Mouse (Mus musculus): ENCODE results near the gene Ttc28. TPM values are rescaled to one million over a fixed set of nuclear protein-coding genes. Genes with fewer than 3 reads are reported as not detected.

Ttc28 gene
- polyA plus RNA-seq, 1 experiment, result 6.8 TPM

DNA sequence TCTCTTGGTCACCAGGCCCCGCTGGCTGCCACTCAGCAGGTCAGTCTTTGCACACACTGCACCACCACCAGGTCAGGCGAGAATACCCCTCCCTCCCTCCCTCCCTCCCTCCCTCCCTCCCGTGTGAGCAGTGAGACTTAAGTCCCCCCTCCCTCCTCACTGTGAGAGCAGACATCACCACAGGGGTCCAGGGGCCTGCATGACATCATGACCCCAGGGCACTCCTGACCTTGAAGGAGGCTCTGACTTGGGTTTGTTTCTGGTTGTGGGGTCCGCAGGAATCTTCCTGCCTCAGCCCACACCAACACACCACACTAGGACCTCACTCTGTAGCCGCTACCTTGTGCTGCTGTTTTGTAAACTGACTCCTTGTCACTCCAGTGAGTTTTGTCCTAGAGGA lies 408.0 kb downstream of the Ttc28 start:
- no peak for DNase-seq (ENCODE audit: low read depth in 1 of 2, low spot score in 2 of 2)
- no peaks in the 10 kb centered on the region for H3K27me3 ChIP-seq (ENCODE audit: control insufficient read depth, insufficient read depth, low read length)
- no peak overlapping the region for H3K27ac ChIP-seq (ENCODE audit: insufficient read depth, low read length)
- no peak overlapping the region for H3K4me3 ChIP-seq (ENCODE audit: extremely low read depth, insufficient read depth, insufficient read length)
- no peak for TF ChIP-seq CTCF (IDR thresholded peaks at IDR 0.05; ENCODE audit: extremely low read depth, insufficient read depth, insufficient read length, insufficient replicate concordance)
- no peak for TF ChIP-seq POLR2A (IDR thresholded peaks at IDR 0.05; ENCODE audit: low read depth, low read length)
- 78% methylated on average over 5 of the region's 5 CpGs for WGBS
- no peaks in the 10 kb centered on the region for H3K4me1 ChIP-seq (ENCODE audit: control insufficient read depth, insufficient read depth, insufficient read length)
- H3K36me3 ChIP-seq (ENCODE audit: control insufficient read depth, insufficient read depth, low read length), result no peaks in the 10 kb centered on the region

GRCm38 (mm10) chr5:111288486-111288885 lies 408.9 kb downstream of the Ttc28 start:
- TF ChIP-seq CTCF (IDR thresholded peaks at IDR 0.05; ENCODE audit: extremely low read depth, insufficient read depth, insufficient read length, insufficient replicate concordance) (no peak), POLR2A (IDR thresholded peaks at IDR 0.05; ENCODE audit: low read depth, low read length) (no peak)
- no peak overlapping the region for H3K27ac ChIP-seq (ENCODE audit: insufficient read depth, low read length)
- no peaks in the 10 kb centered on the region for H3K36me3 ChIP-seq (ENCODE audit: control insufficient read depth, insufficient read depth, low read length)
- no peaks in the 10 kb centered on the region for H3K27me3 ChIP-seq (ENCODE audit: control insufficient read depth, insufficient read depth, low read length)
- no peaks in the 10 kb centered on the region for H3K4me1 ChIP-seq (ENCODE audit: control insufficient read depth, insufficient read depth, insufficient read length)
- DNase-seq (ENCODE audit: low read depth in 1 of 2, low spot score in 2 of 2), result no peak
- H3K4me3 ChIP-seq (ENCODE audit: extremely low read depth, insufficient read depth, insufficient read length), result no peak overlapping the region
- 93% methylated on average over 11 of the region's 11 CpGs for WGBS

GRCm38 (mm10) chr5:111290071-111290470 lies 410.5 kb downstream of the Ttc28 start:
- no peak overlapping the region for H3K4me3 ChIP-seq (ENCODE audit: extremely low read depth, insufficient read depth, insufficient read length)
- 93% methylated on average over 11 of the region's 11 CpGs for WGBS
- DNase-seq (ENCODE audit: low read depth in 1 of 2, low spot score in 2 of 2), result no peak
- no peak overlapping the region for H3K27ac ChIP-seq (ENCODE audit: insufficient read depth, low read length)
- no peak for TF ChIP-seq POLR2A (IDR thresholded peaks at IDR 0.05; ENCODE audit: low read depth, low read length)
- no peak for TF ChIP-seq CTCF (IDR thresholded peaks at IDR 0.05; ENCODE audit: extremely low read depth, insufficient read depth, insufficient read length, insufficient replicate concordance)
- H3K4me1 ChIP-seq (ENCODE audit: control insufficient read depth, insufficient read depth, insufficient read length), result no peaks in the 10 kb centered on the region
- no peaks in the 10 kb centered on the region for H3K36me3 ChIP-seq (ENCODE audit: control insufficient read depth, insufficient read depth, low read length)
- H3K27me3 ChIP-seq (ENCODE audit: control insufficient read depth, insufficient read depth, low read length), result no peaks in the 10 kb centered on the region

GRCm38 (mm10) chr5:111291639-111292038 lies 412.0 kb downstream of the Ttc28 start:
- DNase-seq (ENCODE audit: low read depth in 1 of 2, low spot score in 2 of 2), result no peak
- Histone ChIP-seq H3K4me3 (ENCODE audit: extremely low read depth, insufficient read depth, insufficient read length) (no peak overlapping the region), H3K27ac (ENCODE audit: insufficient read depth, low read length) (no peak overlapping the region), H3K36me3 (ENCODE audit: control insufficient read depth, insufficient read depth, low read length) (no peaks in the 10 kb centered on the region), H3K4me1 (ENCODE audit: control insufficient read depth, insufficient read depth, insufficient read length) (no peaks in the 10 kb centered on the region), H3K27me3 (ENCODE audit: control insufficient read depth, insufficient read depth, low read length) (no peaks in the 10 kb centered on the region)
- WGBS, result 63% methylated on average over 10 of the region's 10 CpGs
- no peak for TF ChIP-seq POLR2A (IDR thresholded peaks at IDR 0.05; ENCODE audit: low read depth, low read length)
- TF ChIP-seq CTCF (IDR thresholded peaks at IDR 0.05; ENCODE audit: extremely low read depth, insufficient read depth, insufficient read length, insufficient replicate concordance), result no peak

- H3K27me3 ChIP-seq (ENCODE audit: control insufficient read depth, insufficient read depth, low read length), result no peaks in the 10 kb centered on the region
- DNase-seq (ENCODE audit: low read depth in 1 of 2, low spot score in 2 of 2), result no peak
- H3K4me3 ChIP-seq (ENCODE audit: extremely low read depth, insufficient read depth, insufficient read length), result no peak overlapping the region
- 73% methylated on average over 5 of the region's 5 CpGs for WGBS
- H3K27ac ChIP-seq (ENCODE audit: insufficient read depth, low read length), result no peak overlapping the region
- no peak for TF ChIP-seq POLR2A (IDR thresholded peaks at IDR 0.05; ENCODE audit: low read depth, low read length)
- no peak for TF ChIP-seq CTCF (IDR thresholded peaks at IDR 0.05; ENCODE audit: extremely low read depth, insufficient read depth, insufficient read length, insufficient replicate concordance)
- no peaks in the 10 kb centered on the region for H3K4me1 ChIP-seq (ENCODE audit: control insufficient read depth, insufficient read depth, insufficient read length)
- H3K36me3 ChIP-seq (ENCODE audit: control insufficient read depth, insufficient read depth, low read length), result no peaks in the 10 kb centered on the region
These were observed 418.2 kb downstream of the Ttc28 start for GRCm38 (mm10) chr5:111297801-111298200.

DNA sequence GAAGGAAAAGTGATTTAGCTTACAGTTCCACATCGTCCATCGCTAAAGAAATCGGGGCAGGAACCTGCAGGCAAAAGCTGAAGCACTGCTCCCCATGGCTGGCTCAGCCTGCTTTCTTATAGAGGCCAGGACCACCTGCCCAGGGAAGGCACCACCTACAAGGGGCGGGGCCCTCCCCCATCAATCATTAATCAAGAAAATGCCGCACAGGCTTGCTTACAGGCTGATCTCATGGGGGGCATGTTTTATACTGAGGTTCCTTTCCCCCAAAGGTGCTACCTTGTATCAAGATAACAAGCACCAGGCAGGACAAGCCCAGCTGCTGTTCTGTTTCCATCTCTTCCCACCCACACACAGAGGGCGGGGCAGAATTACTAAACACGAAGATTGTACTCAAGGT lies 419.1 kb downstream of the Ttc28 start:
- TF ChIP-seq CTCF (IDR thresholded peaks at IDR 0.05; ENCODE audit: extremely low read depth, insufficient read depth, insufficient read length, insufficient replicate concordance) (no peak), POLR2A (IDR thresholded peaks at IDR 0.05; ENCODE audit: low read depth, low read length) (no peak)
- no peak for DNase-seq (ENCODE audit: low read depth in 1 of 2, low spot score in 2 of 2)
- no peaks in the 10 kb centered on the region for H3K27me3 ChIP-seq (ENCODE audit: control insufficient read depth, insufficient read depth, low read length)
- WGBS, result 79% methylated on average over 7 of the region's 7 CpGs
- H3K27ac ChIP-seq (ENCODE audit: insufficient read depth, low read length), result no peak overlapping the region
- no peaks in the 10 kb centered on the region for H3K4me1 ChIP-seq (ENCODE audit: control insufficient read depth, insufficient read depth, insufficient read length)
- H3K4me3 ChIP-seq (ENCODE audit: extremely low read depth, insufficient read depth, insufficient read length), result no peak overlapping the region
- H3K36me3 ChIP-seq (ENCODE audit: control insufficient read depth, insufficient read depth, low read length), result no peaks in the 10 kb centered on the region

DNA sequence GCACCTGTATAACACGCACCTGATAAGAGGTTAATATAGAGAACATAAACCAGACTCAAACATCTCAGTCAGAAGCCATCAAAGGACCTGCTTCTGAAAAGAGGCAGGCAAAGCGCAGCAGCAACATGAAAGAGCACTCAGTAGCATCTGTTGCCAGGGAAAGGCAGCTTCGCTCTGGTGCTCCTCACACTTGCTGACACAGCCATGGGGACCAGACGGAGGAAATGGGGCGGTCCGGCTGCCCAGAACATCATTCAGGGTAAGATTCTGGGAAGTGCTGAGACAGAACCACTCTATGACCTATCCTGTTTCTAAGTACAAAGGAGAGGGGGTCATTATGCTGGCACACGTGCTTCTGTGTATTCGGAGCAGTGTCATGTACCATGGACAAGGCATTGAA lies 421.2 kb downstream of the Ttc28 start:
- H3K4me3 ChIP-seq (ENCODE audit: extremely low read depth, insufficient read depth, insufficient read length), result no peak overlapping the region
- H3K4me1 ChIP-seq (ENCODE audit: control insufficient read depth, insufficient read depth, insufficient read length), result no peaks in the 10 kb centered on the region
- no peak for TF ChIP-seq POLR2A (IDR thresholded peaks at IDR 0.05; ENCODE audit: low read depth, low read length)
- no peak for TF ChIP-seq CTCF (IDR thresholded peaks at IDR 0.05; ENCODE audit: extremely low read depth, insufficient read depth, insufficient read length, insufficient replicate concordance)
- WGBS, result 88% methylated on average over 8 of the region's 8 CpGs
- H3K27me3 ChIP-seq (ENCODE audit: control insufficient read depth, insufficient read depth, low read length), result no peaks in the 10 kb centered on the region
- H3K36me3 ChIP-seq (ENCODE audit: control insufficient read depth, insufficient read depth, low read length), result no peaks in the 10 kb centered on the region
- no peak for DNase-seq (ENCODE audit: low read depth in 1 of 2, low spot score in 2 of 2)
- no peak overlapping the region for H3K27ac ChIP-seq (ENCODE audit: insufficient read depth, low read length)

Measured in spleen, adult 2 months (tissue).